Mouse (Mus musculus) C2C12 (cell line): Measurements from ENCODE around the gene Melk. TPM values are rescaled to one million over a fixed set of nuclear protein-coding genes. Genes with fewer than 3 reads are reported as not detected.

Experiments used
- H3K27me3 ChIP-seq: one replicate; pipeline ENCODE4 v1.6.1; 2011; ENCODE audit not compliant: control insufficient read depth, insufficient read depth, insufficient read length
- H3K36me3 ChIP-seq: one replicate; pipeline ENCODE4 v1.6.1; 2011; ENCODE audit not compliant: control insufficient read depth, insufficient read depth
- H3K4me3 ChIP-seq: one replicate; pipeline ENCODE4 v1.5.1; 2011; ENCODE audit warnings: mild to moderate bottlenecking, control low read depth; ENCODE audit not compliant: poor library complexity, insufficient read depth, severe bottlenecking
- H3K79me2 ChIP-seq: one replicate; pipeline ENCODE4 v1.6.1; 2011; ENCODE audit not compliant: control insufficient read depth, insufficient read depth
- H3K79me3 ChIP-seq: one replicate; pipeline ENCODE4 v1.6.1; 2011; ENCODE audit warnings: low read depth, control low read depth
- H3ac ChIP-seq: one replicate; pipeline ENCODE3; 2011; ENCODE audit warnings: low read depth; ENCODE audit not compliant: control insufficient read depth, insufficient read length
- CEBPB ChIP-seq: IDR thresholded peaks from one replicate; pipeline ENCODE4 v1.6.1; 2011; ENCODE audit warnings: low read depth, mild to moderate bottlenecking, control low read depth, moderate library complexity
- CTCF ChIP-seq: IDR thresholded peaks from one replicate; pipeline ENCODE4 v1.5.1; 2011; ENCODE audit not compliant: control insufficient read depth, insufficient read depth, insufficient read length
- FOSL1 ChIP-seq: IDR thresholded peaks from one replicate; pipeline ENCODE4 v1.8.0; 2011; ENCODE audit warnings: mild to moderate bottlenecking, low read length; ENCODE audit not compliant: poor library complexity, insufficient read depth, severe bottlenecking
- MAX ChIP-seq: IDR thresholded peaks from one replicate; pipeline ENCODE4 v1.6.1; 2011; ENCODE audit warnings: mild to moderate bottlenecking, control low read depth
- MYOD1 ChIP-seq: IDR thresholded peaks from one replicate; pipeline ENCODE4 v1.6.1; 2011; ENCODE audit warnings: low read depth; ENCODE audit not compliant: control insufficient read depth, insufficient read length
- MYOG ChIP-seq: IDR thresholded peaks from one replicate; pipeline ENCODE4 v1.6.1; 2011; ENCODE audit not compliant: control insufficient read depth, insufficient read length; ENCODE audit errors: extremely low read depth
- USF1 ChIP-seq: IDR thresholded peaks from one replicate; pipeline ENCODE4 v1.6.1; 2011; ENCODE audit warnings: low read depth, mild to moderate bottlenecking, control low read depth, moderate library complexity
- polyA plus RNA-seq: library from polyadenylated mRNA; unstranded; fragments of >200 nt; fragmentation: generic; extraction: Trizol; gene quantifications from one replicate; pipeline ENCODE4 v1.2.1, GENCODE M21; 2012; ENCODE audit warnings: missing spikeins

The Melk gene
- polyA plus RNA-seq, 1 experiment = 25.0 TPM

DNA sequence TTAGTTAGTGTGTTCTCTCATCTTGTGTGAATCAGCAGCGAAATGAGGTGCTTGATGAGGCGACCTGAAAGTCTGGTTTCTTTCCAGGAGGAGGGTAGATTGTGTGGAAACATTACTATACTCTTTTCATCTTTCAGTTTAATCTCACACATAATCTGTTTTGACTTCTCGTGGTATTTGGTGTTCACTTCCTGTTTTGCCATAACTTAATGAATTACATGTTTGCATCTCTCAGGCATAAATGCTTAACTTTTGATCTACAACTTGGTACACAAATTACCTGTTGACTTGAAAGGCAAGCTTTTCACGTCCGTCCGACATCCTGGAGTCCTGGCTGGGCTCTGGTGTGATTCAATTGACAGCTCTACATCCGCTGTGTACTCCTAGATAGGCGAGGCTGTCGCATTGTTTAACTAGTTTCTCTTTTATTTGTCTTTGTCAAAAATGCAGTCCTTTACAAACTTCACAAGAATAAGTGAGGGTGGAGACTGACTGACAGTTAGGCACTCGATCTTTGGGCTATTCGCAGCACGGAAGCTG lies 15.7 kb downstream of the Melk start:
- no peaks in the 10 kb centered on the region for H3K79me3 ChIP-seq
- no peak overlapping the region for H3K4me3 ChIP-seq
- H3K36me3 ChIP-seq = peaks cover 53% of the 10 kb centered on the region
- no peak for TF ChIP-seq MAX
- TF ChIP-seq MYOD1 = no peak
- TF ChIP-seq CTCF = no peak
- TF ChIP-seq MYOG = no peak
- no peak for TF ChIP-seq FOSL1
- no peak for TF ChIP-seq USF1
- TF ChIP-seq CEBPB = no peak
- no peaks in the 10 kb centered on the region for H3K79me2 ChIP-seq
- H3ac ChIP-seq = no peak overlapping the region
- H3K27me3 ChIP-seq = no peaks in the 10 kb centered on the region

DNA sequence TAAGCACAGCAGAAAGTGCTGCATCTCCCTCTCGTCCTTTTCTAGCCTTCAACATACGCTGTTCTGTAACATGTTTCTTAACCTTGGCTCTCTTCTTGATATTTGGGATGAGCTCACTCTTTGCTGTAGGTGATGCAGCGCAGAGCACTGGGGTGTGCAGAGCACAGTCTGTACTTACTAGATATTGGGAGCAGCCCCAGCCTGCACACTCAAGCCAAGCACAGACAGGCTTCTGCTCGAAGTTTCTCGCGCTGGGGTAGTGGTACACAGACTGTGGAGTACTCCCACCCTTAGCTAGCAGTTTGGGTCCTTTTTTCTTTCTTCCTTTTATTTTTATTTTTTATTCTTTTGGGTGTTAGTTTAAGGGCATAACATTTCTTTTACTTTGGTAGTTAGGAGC lies 19.8 kb downstream of the Melk start:
- H3K79me2 ChIP-seq = no peaks in the 10 kb centered on the region
- H3K4me3 ChIP-seq = no peak overlapping the region
- no peaks in the 10 kb centered on the region for H3K27me3 ChIP-seq
- no peak overlapping the region for H3ac ChIP-seq
- no peaks in the 10 kb centered on the region for H3K79me3 ChIP-seq
- H3K36me3 ChIP-seq = peaks cover 42% of the 10 kb centered on the region
- no peak for TF ChIP-seq MYOG
- TF ChIP-seq FOSL1 = no peak
- no peak for TF ChIP-seq CEBPB
- no peak for TF ChIP-seq MYOD1
- no peak for TF ChIP-seq USF1
- TF ChIP-seq MAX = no peak
- TF ChIP-seq CTCF = no peak

DNA sequence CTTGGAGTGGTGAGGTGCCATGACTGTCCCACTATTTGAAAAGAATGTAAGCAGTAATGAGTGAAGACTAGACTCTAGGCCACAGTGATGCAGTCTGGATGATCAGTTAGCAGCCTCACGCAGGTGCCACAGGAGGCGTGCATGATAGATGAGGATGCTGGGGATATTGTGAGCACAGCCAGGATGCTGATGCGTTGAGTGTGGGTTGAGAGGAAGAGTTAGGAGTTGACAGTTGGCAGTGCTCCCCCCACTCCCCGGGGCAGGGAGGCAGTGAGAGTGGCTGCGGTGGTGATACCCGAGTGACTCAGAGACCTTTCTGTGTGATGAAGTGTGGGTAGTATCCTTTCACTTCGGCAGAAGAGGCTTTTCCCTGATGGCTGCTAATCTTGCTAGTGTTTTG lies 21.4 kb downstream of the Melk start:
- no peaks in the 10 kb centered on the region for H3K27me3 ChIP-seq
- no peak overlapping the region for H3K4me3 ChIP-seq
- no peaks in the 10 kb centered on the region for H3K79me2 ChIP-seq
- H3ac ChIP-seq = no peak overlapping the region
- no peaks in the 10 kb centered on the region for H3K79me3 ChIP-seq
- TF ChIP-seq MYOD1 = no peak
- H3K36me3 ChIP-seq = peaks cover 51% of the 10 kb centered on the region

DNA sequence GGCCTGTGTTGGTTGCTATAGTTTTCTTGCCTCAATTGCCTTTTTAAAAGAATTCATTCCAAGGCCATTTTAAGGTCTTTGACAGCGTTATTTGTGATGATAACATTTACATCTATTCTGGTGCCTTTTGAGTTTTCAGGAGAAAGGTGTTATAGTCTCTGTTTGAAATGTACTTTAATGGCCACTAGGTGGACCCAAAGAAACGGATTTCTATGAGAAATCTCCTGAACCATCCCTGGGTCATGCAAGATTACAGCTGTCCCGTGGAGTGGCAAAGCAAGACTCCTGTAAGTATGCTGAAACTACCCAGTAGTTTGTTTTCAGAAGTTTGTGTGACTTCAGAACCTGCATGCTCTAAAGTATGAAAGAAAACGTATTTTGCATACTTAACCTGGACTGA lies 24.8 kb downstream of the Melk start:
- Histone ChIP-seq H3K27me3 (no peaks in the 10 kb centered on the region), H3K4me3 (no peak overlapping the region), H3K36me3 (peaks cover 42% of the 10 kb centered on the region), H3ac (no peak overlapping the region), H3K79me3 (no peaks in the 10 kb centered on the region), H3K79me2 (no peaks in the 10 kb centered on the region)
- TF ChIP-seq USF1 (no peak), MYOG (no peak), CEBPB (no peak), FOSL1 (no peak), MYOD1 (no peak), MAX (no peak), CTCF (no peak)

DNA sequence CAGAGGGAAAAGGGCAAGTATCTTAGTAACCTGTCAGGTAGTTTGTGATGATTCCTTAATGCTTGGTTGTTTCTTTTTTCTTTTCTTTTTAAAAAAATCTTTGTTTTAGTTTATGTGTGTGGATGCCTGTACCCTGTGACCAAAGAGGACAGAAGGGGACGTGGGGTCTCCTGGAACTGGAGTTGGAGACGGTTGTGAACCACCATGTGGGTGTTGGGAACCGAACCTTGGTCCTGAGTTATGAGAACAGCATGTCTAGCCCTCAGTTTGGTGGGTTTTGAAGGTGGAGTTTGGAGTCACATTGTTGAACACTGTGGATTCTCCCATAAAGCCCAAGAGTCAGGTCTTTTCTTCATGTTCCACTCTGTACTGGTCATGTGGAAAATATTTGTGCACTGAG lies 26.0 kb downstream of the Melk start:
- H3K79me2 ChIP-seq = no peaks in the 10 kb centered on the region
- TF ChIP-seq FOSL1 = no peak
- TF ChIP-seq USF1 = no peak
- no peak for TF ChIP-seq CTCF
- TF ChIP-seq MAX = no peak

DNA sequence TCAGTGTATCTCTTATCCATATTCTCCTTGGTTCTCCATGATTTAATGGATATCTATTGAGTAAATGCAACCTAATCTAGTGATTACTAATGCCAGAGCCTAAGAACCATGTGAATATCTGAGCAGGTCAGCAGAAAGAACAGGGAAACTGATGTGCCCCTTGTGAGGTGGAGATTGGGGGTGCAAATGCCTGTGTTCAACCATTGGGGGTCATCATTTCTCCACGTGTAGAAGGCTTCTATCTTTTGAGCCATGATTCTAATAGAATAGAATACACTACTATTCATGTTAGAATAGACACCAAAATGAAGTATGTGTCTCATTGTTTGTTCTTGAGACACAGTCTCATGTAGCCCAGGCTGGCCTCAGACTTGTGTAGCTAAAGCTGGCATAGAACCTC lies 27.3 kb downstream of the Melk start:
- TF ChIP-seq MAX (no peak), CEBPB (no peak), FOSL1 (no peak), CTCF (no peak), MYOD1 (no peak), USF1 (no peak), MYOG (no peak)
- Histone ChIP-seq H3K36me3 (peaks cover 37% of the 10 kb centered on the region), H3K27me3 (no peaks in the 10 kb centered on the region), H3ac (no peak overlapping the region), H3K79me3 (no peaks in the 10 kb centered on the region), H3K79me2 (no peaks in the 10 kb centered on the region), H3K4me3 (no peak overlapping the region)

More for the DNA sequence above, 26.0 kb downstream of the Melk start:
- Histone ChIP-seq H3K4me3 (no peak overlapping the region), H3ac (no peak overlapping the region), H3K36me3 (peaks cover 36% of the 10 kb centered on the region), H3K27me3 (no peaks in the 10 kb centered on the region), H3K79me3 (no peaks in the 10 kb centered on the region)
